Comparison of ENCODE assay signal across 25 mouse cellular contexts in the genomic region with DNA sequence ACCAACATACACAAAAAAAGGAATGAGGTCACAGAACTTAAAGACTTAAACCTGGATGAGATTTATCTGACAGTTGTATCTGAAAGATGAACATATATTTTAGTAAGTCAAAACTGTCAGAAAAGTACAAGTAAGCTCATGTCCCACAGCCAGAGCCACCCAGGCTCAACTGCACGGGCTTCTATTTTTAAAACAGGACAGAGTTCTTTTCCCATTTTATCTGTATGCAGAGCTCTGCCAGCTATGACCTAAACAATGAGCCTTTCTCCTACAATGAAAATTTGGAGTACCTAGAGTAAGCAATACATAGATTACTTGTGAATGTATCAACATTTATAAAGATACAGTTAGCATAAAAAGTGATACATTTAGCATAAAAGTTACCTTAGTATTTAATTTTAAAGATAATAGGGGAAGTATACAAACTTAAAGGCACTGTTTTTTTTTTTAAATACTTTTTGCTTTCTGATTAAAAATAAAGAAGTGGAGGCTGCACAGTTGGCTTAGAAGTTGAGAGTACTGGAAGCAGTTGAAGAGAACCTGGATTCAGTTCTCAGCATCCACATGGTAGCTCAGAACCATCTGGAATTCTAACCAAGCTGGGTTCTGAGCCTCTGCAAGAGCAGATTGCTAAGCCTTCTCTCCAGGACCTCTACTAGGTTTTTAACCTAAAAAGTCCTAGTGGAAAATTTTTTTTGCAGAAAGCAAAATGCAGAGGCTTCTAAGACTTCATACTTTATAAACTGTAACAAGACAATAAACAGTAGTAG.
A peak's percentile ranks its signal among the peaks of the same experiment; 100 is the strongest.
DNase-seq lines count a peak whose midpoint lies in the region; ATAC-seq and TF ChIP-seq lines count a peak whose summit lies in the region.
"Had no signal": no experiment of that assay in that cellular context is flagged by ENCODE, and none has a peak within 500 bp of the region (broad histone marks: within the 10 kb centered on the region; RNA-seq: fewer than 3 reads in every experiment).

No protein-coding gene starts in this region.

- peaks cover 0 to 21% of the 10 kb centered on the region in 2 experiments; a peak in 3 of 4 replicates for H3K4me1 ChIP-seq in heart, embryonic 14.5 days (ENCODE audit: control insufficient read depth in 2 of 2, insufficient read depth in 2 of 2, low read length in 2 of 2)
- H3K4me1 ChIP-seq in stomach, embryonic 16.5 days (ENCODE audit: control insufficient read depth, insufficient read depth, low read length) = peaks cover 4% of the 10 kb centered on the region; the same call in 1 of the 2 replicates
- H3K4me1 ChIP-seq: embryonic facial prominence, embryonic 10.5 days; forebrain, embryonic 10.5 days; kidney, embryonic 15.5 days; limb, embryonic 10.5 days; liver, embryonic 15.5 days; lung, embryonic 15.5 days; stomach, embryonic 15.5 days had no signal

- H3K4me2 ChIP-seq in heart, embryonic 14.5 days (ENCODE audit: low read length) = no peak overlapping the region
- no peak overlapping the region for H3K4me2 ChIP-seq in stomach, embryonic 16.5 days (ENCODE audit: low read depth, low read length)
- H3K4me2 ChIP-seq: kidney, embryonic 15.5 days; liver, embryonic 15.5 days; lung, embryonic 15.5 days; stomach, embryonic 15.5 days had no signal

- no peak for TF ChIP-seq CTCF in layer of hippocampus, adult 2 months (conservative IDR thresholded peaks at IDR 0.05)

- no peaks in the 10 kb centered on the region for H3K9me3 ChIP-seq in heart, embryonic 14.5 days (ENCODE audit: control insufficient read depth, low read length)
- H3K9me3 ChIP-seq in stomach, embryonic 16.5 days (replicated peaks; ENCODE audit: control insufficient read depth, low read length) = no peaks in the 10 kb centered on the region
- H3K9me3 ChIP-seq: embryonic facial prominence, embryonic 10.5 days; forebrain, embryonic 10.5 days; kidney, embryonic 15.5 days; limb, embryonic 10.5 days; liver, embryonic 15.5 days; lung, embryonic 15.5 days; stomach, embryonic 15.5 days had no signal

- H3K36me3 ChIP-seq in heart, embryonic 14.5 days (ENCODE audit: control insufficient read depth, insufficient read depth, low read length) = no peaks in the 10 kb centered on the region
- H3K36me3 ChIP-seq in stomach, embryonic 16.5 days (ENCODE audit: control insufficient read depth, insufficient read depth, low read length) = no peaks in the 10 kb centered on the region
- H3K36me3 ChIP-seq: embryonic facial prominence, embryonic 10.5 days; forebrain, embryonic 10.5 days; kidney, embryonic 15.5 days; limb, embryonic 10.5 days; liver, embryonic 15.5 days; lung, embryonic 15.5 days; stomach, embryonic 15.5 days had no signal

- H3K27ac ChIP-seq in layer of hippocampus, adult 2 months = peak overlapping the region; percentile 54; the same call in 1 of the 2 replicates
- H3K27ac ChIP-seq in heart, embryonic 14.5 days (replicated peaks in 1 of 2; ENCODE audit: control insufficient read depth in 1 of 2, insufficient read depth in 1 of 2, low read depth in 2 of 2, low read length in 2 of 2) = peak overlapping the region; percentile 80
- H3K27ac ChIP-seq in stomach, embryonic 16.5 days (ENCODE audit: low read length) = peak overlapping the region; percentile 19; the same call in 1 of the 2 replicates
- H3K27ac ChIP-seq: embryonic facial prominence, embryonic 10.5 days; forebrain, embryonic 10.5 days; kidney, embryonic 15.5 days; limb, embryonic 10.5 days; liver, embryonic 15.5 days; lung, embryonic 15.5 days; stomach, embryonic 15.5 days had no signal

- DNase-seq in frontal cortex, postnatal 10 days (ENCODE audit: low spot score in 2 of 2) = no peak
- peak; percentile 4 to 16 for DNase-seq in layer of hippocampus, adult 2 months (ENCODE audit: low spot score in 2 of 2)
- no peak for DNase-seq in layer of hippocampus, adult 8-10 months (ENCODE audit: low spot score in 2 of 2)
- DNase-seq in spleen, adult 12 weeks (ENCODE audit: low spot score) = no peak
- no peak for DNase-seq in embryo, embryonic 10 days (ENCODE audit: low spot score)
- DNase-seq: adrenal gland, postnatal 14 days; cerebellum, adult 8-10 months; gastrocnemius, postnatal 25 days; kidney, adult 11 months; kidney, postnatal 36 days; liver; lung, postnatal 4 days; midbrain, embryonic 14.5 days; right cerebral cortex, postnatal 14 days had no signal

- 9% methylated on average over 1 of the region's 1 CpGs for WGBS in heart, embryonic 14.5 days
- 41% methylated on average over 1 of the region's 1 CpGs for WGBS in stomach, embryonic 16.5 days

- no peaks in the 10 kb centered on the region for H3K27me3 ChIP-seq in heart, embryonic 14.5 days (ENCODE audit: control insufficient read depth, insufficient read depth, low read length)
- H3K27me3 ChIP-seq in stomach, embryonic 16.5 days (ENCODE audit: control insufficient read depth, insufficient read depth, low read length) = no peaks in the 10 kb centered on the region
- H3K27me3 ChIP-seq: kidney, embryonic 15.5 days; liver, embryonic 15.5 days; lung, embryonic 15.5 days; stomach, embryonic 15.5 days had no signal

- no peak overlapping the region for H3K9ac ChIP-seq in heart, embryonic 14.5 days (ENCODE audit: low read length)
- H3K9ac ChIP-seq in stomach, embryonic 16.5 days (ENCODE audit: low read length) = no peak overlapping the region
- H3K9ac ChIP-seq: kidney, embryonic 15.5 days; liver, embryonic 15.5 days; lung, embryonic 15.5 days; stomach, embryonic 15.5 days had no signal

- ATAC-seq in frontal cortex, adult (ENCODE audit: low TSS enrichment) = peak; percentile 47; the same call in 1 of the 2 replicates
- ATAC-seq in heart, embryonic 14.5 days (ENCODE audit: insufficient number of reproducible peaks, insufficient read depth, low FRiP score, low read depth) = no peak
- ATAC-seq in stomach, embryonic 16.5 days (ENCODE audit: insufficient read depth, low FRiP score) = no peak
- ATAC-seq: forebrain, embryonic 16.5 days had no signal

- no peak overlapping the region for H3K4me3 ChIP-seq in layer of hippocampus, adult 2 months
- H3K4me3 ChIP-seq in heart, embryonic 14.5 days (ENCODE audit: control insufficient read depth in 1 of 2, insufficient read depth in 1 of 2, low read depth in 1 of 2, low read length in 2 of 2) = no peak overlapping the region
- H3K4me3 ChIP-seq in stomach, embryonic 16.5 days (replicated peaks; ENCODE audit: low read length) = no peak overlapping the region
- H3K4me3 ChIP-seq: embryonic facial prominence, embryonic 10.5 days; forebrain, embryonic 10.5 days; kidney, embryonic 15.5 days; limb, embryonic 10.5 days; liver, embryonic 15.5 days; lung, embryonic 15.5 days; stomach, embryonic 15.5 days had no signal

Comparison
In these comparisons a context has a peak if more than half of its experiments do, and no peak if none do; other contexts are left out.
1. DNase-seq: peak in layer of hippocampus, adult 2 months (2 of 2); none in frontal cortex, postnatal 10 days (0 of 2), layer of hippocampus, adult 8-10 months (0 of 2), spleen, adult 12 weeks (single experiment) and embryo, embryonic 10 days (single experiment).
2. H3K27ac ChIP-seq: peak in every context shown above with its lines; median percentile 80 in heart, embryonic 14.5 days; 54 in layer of hippocampus, adult 2 months; 19 in stomach, embryonic 16.5 days.